Mouse (Mus musculus): ENCODE measurements at regions not wholly inside any gene's neighbourhood (a gene's known extent, or its start where the extent isn't known, plus 50 kb on each side); places are given as distances from the start of the nearest gene placed in this dataset.

- no peaks in the 10 kb centered on the region for H3K9me3 ChIP-seq
- H3K27me3 ChIP-seq: no peaks in the 10 kb centered on the region
- H3K9ac ChIP-seq: no peak overlapping the region
- H3K4me3 ChIP-seq: no peak overlapping the region
- ATAC-seq (ENCODE audit: low FRiP score, low read depth): no peak
- H3K4me1 ChIP-seq (replicated peaks): no peaks in the 10 kb centered on the region
- H3K27ac ChIP-seq (replicated peaks): no peak overlapping the region
- no peaks in the 10 kb centered on the region for H3K36me3 ChIP-seq
- no peak overlapping the region for H3K4me2 ChIP-seq
- WGBS: 90% methylated on average over 2 of the region's 2 CpGs
These were observed 674.4 kb downstream of the Kcna4 start for GRCm38 (mm10) chr2:107964841-107965240.

GRCm38 (mm10) chr2:107965336-107966306 is 675.2 kb downstream of the Kcna4 start:
- H3K27ac ChIP-seq (replicated peaks): no peak overlapping the region
- no peaks in the 10 kb centered on the region for H3K4me1 ChIP-seq (replicated peaks)
- no peak overlapping the region for H3K4me2 ChIP-seq
- WGBS: 52% methylated on average over 7 of the region's 7 CpGs
- no peak overlapping the region for H3K4me3 ChIP-seq
- H3K36me3 ChIP-seq: no peaks in the 10 kb centered on the region
- no peak overlapping the region for H3K9ac ChIP-seq
- no peak for ATAC-seq (ENCODE audit: low FRiP score, low read depth)
- no peaks in the 10 kb centered on the region for H3K9me3 ChIP-seq
- no peaks in the 10 kb centered on the region for H3K27me3 ChIP-seq

- Histone ChIP-seq H3K36me3 (no peaks in the 10 kb centered on the region), H3K4me2 (no peak overlapping the region), H3K4me1 (replicated peaks) (no peaks in the 10 kb centered on the region), H3K9me3 (no peaks in the 10 kb centered on the region), H3K27ac (replicated peaks) (no peak overlapping the region), H3K4me3 (no peak overlapping the region), H3K9ac (no peak overlapping the region), H3K27me3 (no peaks in the 10 kb centered on the region)
- 48% methylated on average over 2 of the region's 2 CpGs for WGBS
- ATAC-seq (ENCODE audit: low FRiP score, low read depth): no peak
These were observed 678.1 kb downstream of the Kcna4 start for GRCm38 (mm10) chr2:107968526-107968925.

- Histone ChIP-seq H3K9me3 (no peaks in the 10 kb centered on the region), H3K4me1 (replicated peaks) (no peaks in the 10 kb centered on the region), H3K4me2 (no peak overlapping the region), H3K4me3 (no peak overlapping the region), H3K36me3 (no peaks in the 10 kb centered on the region), H3K9ac (no peak overlapping the region), H3K27ac (replicated peaks) (no peak overlapping the region), H3K27me3 (no peaks in the 10 kb centered on the region)
- no peak for ATAC-seq (ENCODE audit: low FRiP score, low read depth)
- 87% methylated on average over 2 of the region's 2 CpGs for WGBS
These were observed 679.1 kb downstream of the Kcna4 start for GRCm38 (mm10) chr2:107969526-107969925.

GRCm38 (mm10) chr2:107973528-107973927 is 683.1 kb downstream of the Kcna4 start:
- no peaks in the 10 kb centered on the region for H3K4me1 ChIP-seq (replicated peaks)
- H3K36me3 ChIP-seq: no peaks in the 10 kb centered on the region
- WGBS: 71% methylated on average over 4 of the region's 4 CpGs
- no peak overlapping the region for H3K4me3 ChIP-seq
- no peak overlapping the region for H3K27ac ChIP-seq (replicated peaks)
- H3K4me2 ChIP-seq: no peak overlapping the region
- no peak overlapping the region for H3K9ac ChIP-seq
- ATAC-seq (ENCODE audit: low FRiP score, low read depth): no peak
- no peaks in the 10 kb centered on the region for H3K9me3 ChIP-seq
- H3K27me3 ChIP-seq: no peaks in the 10 kb centered on the region

GRCm38 (mm10) chr2:107994831-107995230 is 704.4 kb downstream of the Kcna4 start:
- Histone ChIP-seq H3K9ac (no peak overlapping the region), H3K36me3 (no peaks in the 10 kb centered on the region), H3K4me1 (replicated peaks) (no peaks in the 10 kb centered on the region), H3K4me3 (no peak overlapping the region), H3K9me3 (no peaks in the 10 kb centered on the region), H3K27me3 (no peaks in the 10 kb centered on the region), H3K27ac (replicated peaks) (no peak overlapping the region), H3K4me2 (no peak overlapping the region)
- no peak for ATAC-seq (ENCODE audit: low FRiP score, low read depth)
- WGBS: 71% methylated on average over 6 of the region's 6 CpGs

GRCm38 (mm10) chr2:108011534-108011933 is 721.1 kb downstream of the Kcna4 start:
- 88% methylated on average over 3 of the region's 3 CpGs for WGBS
- Histone ChIP-seq H3K9me3 (no peaks in the 10 kb centered on the region), H3K27me3 (no peaks in the 10 kb centered on the region), H3K4me1 (replicated peaks) (no peaks in the 10 kb centered on the region), H3K27ac (replicated peaks) (no peak overlapping the region), H3K9ac (no peak overlapping the region), H3K4me3 (no peak overlapping the region), H3K4me2 (no peak overlapping the region), H3K36me3 (no peaks in the 10 kb centered on the region)
- no peak for ATAC-seq (ENCODE audit: low FRiP score, low read depth)

GRCm38 (mm10) chr2:108023206-108023605 is 732.8 kb downstream of the Kcna4 start:
- Histone ChIP-seq H3K36me3 (no peaks in the 10 kb centered on the region), H3K4me1 (replicated peaks) (no peaks in the 10 kb centered on the region), H3K27ac (replicated peaks) (no peak overlapping the region), H3K9ac (no peak overlapping the region), H3K9me3 (no peaks in the 10 kb centered on the region), H3K4me3 (no peak overlapping the region), H3K27me3 (no peaks in the 10 kb centered on the region), H3K4me2 (no peak overlapping the region)
- no peak for ATAC-seq (ENCODE audit: low FRiP score, low read depth)
- WGBS: 73% methylated on average over 3 of the region's 3 CpGs

- ATAC-seq (ENCODE audit: low FRiP score, low read depth): no peak
- Histone ChIP-seq H3K36me3 (no peaks in the 10 kb centered on the region), H3K27me3 (no peaks in the 10 kb centered on the region), H3K9me3 (no peaks in the 10 kb centered on the region), H3K4me2 (no peak overlapping the region), H3K9ac (no peak overlapping the region), H3K4me1 (replicated peaks) (peaks cover 7% of the 10 kb centered on the region; the same call in 1 of the 2 replicates), H3K27ac (replicated peaks) (no peak overlapping the region), H3K4me3 (no peak overlapping the region)
- WGBS: 90% methylated on average over 2 of the region's 2 CpGs
These were observed 740.2 kb downstream of the Kcna4 start for GRCm38 (mm10) chr2:108030657-108031056.

- Histone ChIP-seq H3K4me2 (no peak overlapping the region), H3K4me3 (no peak overlapping the region), H3K36me3 (no peaks in the 10 kb centered on the region), H3K9ac (no peak overlapping the region), H3K4me1 (replicated peaks) (peaks cover 7% of the 10 kb centered on the region; the same call in 1 of the 2 replicates), H3K9me3 (no peaks in the 10 kb centered on the region), H3K27ac (replicated peaks) (no peak overlapping the region), H3K27me3 (no peaks in the 10 kb centered on the region)
- 68% methylated on average over 3 of the region's 3 CpGs for WGBS
- no peak for ATAC-seq (ENCODE audit: low FRiP score, low read depth)
These were observed 742.0 kb downstream of the Kcna4 start for GRCm38 (mm10) chr2:108032301-108033013.

- Histone ChIP-seq H3K27ac (replicated peaks) (no peak overlapping the region), H3K4me1 (replicated peaks) (peaks cover 7% of the 10 kb centered on the region; the same call in 1 of the 2 replicates), H3K4me2 (no peak overlapping the region), H3K27me3 (no peaks in the 10 kb centered on the region), H3K9ac (no peak overlapping the region), H3K36me3 (no peaks in the 10 kb centered on the region), H3K9me3 (no peaks in the 10 kb centered on the region), H3K4me3 (no peak overlapping the region)
- ATAC-seq (ENCODE audit: low FRiP score, low read depth): no peak
- 36% methylated on average over 8 of the region's 8 CpGs for WGBS
These were observed 743.1 kb downstream of the Kcna4 start for GRCm38 (mm10) chr2:108033328-108034182.
